Mouse (Mus musculus): ENCODE results near the gene Dyrk1b. TPM values are rescaled to one million over a fixed set of nuclear protein-coding genes. Genes with fewer than 3 reads are reported as not detected.
"Not testable (repeated sequence)": the region's sequence is repeated elsewhere in the genome, so short reads cannot be mapped to it uniquely, and the experiment has no call there.

The Dyrk1b gene
- 11.7 and 17.6 TPM in 2 replicates for polyA plus RNA-seq (2012; rRNA removed)

GRCm38 (mm10) chr7:28179228-28179627 lies at the start of gene Dyrk1b:
Gene Dyrk1b, plus strand, starts transcription at chr7:28179469.
- DNase-seq (ENCODE audit: low spot score) = peak; percentile 96

- DNase-seq (ENCODE audit: low spot score) = no peak
Measured at GRCm38 (mm10) chr7:28137613-28138012, 41.7 kb upstream of the Dyrk1b start.

- DNase-seq (ENCODE audit: low spot score) = peak; percentile 59
Measured at GRCm38 (mm10) chr7:28148263-28148662, 31.0 kb upstream of the Dyrk1b start.

GRCm38 (mm10) chr7:28149841-28150240 lies 29.4 kb upstream of the Dyrk1b start:
- no peak for DNase-seq (ENCODE audit: low spot score)

- no peak for DNase-seq (ENCODE audit: low spot score)
Measured at GRCm38 (mm10) chr7:28151584-28152221, 27.6 kb upstream of the Dyrk1b start.

- not testable (repeated sequence) for DNase-seq (ENCODE audit: low spot score)
Measured at GRCm38 (mm10) chr7:28153595-28153994, 25.7 kb upstream of the Dyrk1b start.

GRCm38 (mm10) chr7:28159292-28159691 lies 20.0 kb upstream of the Dyrk1b start:
- DNase-seq (ENCODE audit: low spot score) = no peak

- no peak for DNase-seq (ENCODE audit: low spot score)
Measured at GRCm38 (mm10) chr7:28159893-28160292, 19.4 kb upstream of the Dyrk1b start.

GRCm38 (mm10) chr7:28161163-28161749 lies 18.0 kb upstream of the Dyrk1b start:
- no peak for DNase-seq (ENCODE audit: low spot score)

GRCm38 (mm10) chr7:28165406-28165805 lies 13.9 kb upstream of the Dyrk1b start:
- DNase-seq (ENCODE audit: low spot score) = no peak

GRCm38 (mm10) chr7:28168320-28169115 lies 10.8 kb upstream of the Dyrk1b start:
- peak; percentile 29 for DNase-seq (ENCODE audit: low spot score)

GRCm38 (mm10) chr7:28169489-28170422 lies 9.5 kb upstream of the Dyrk1b start, which contains the start of gene Fbl:
Gene Fbl, plus strand, starts transcription at chr7:28169710.
- peak; percentile 74 for DNase-seq (ENCODE audit: low spot score)

GRCm38 (mm10) chr7:28175358-28175757 lies 3.9 kb upstream of the Dyrk1b start:
- DNase-seq (ENCODE audit: low spot score) = no peak

GRCm38 (mm10) chr7:28179741-28180377 lies 590 bp downstream of the Dyrk1b start:
- peak; percentile 75 for DNase-seq (ENCODE audit: low spot score)

GRCm38 (mm10) chr7:28180890-28181289 lies 1.6 kb downstream of the Dyrk1b start:
- no peak for DNase-seq (ENCODE audit: low spot score)

GRCm38 (mm10) chr7:28181376-28181775 lies 2.1 kb downstream of the Dyrk1b start:
- no peak for DNase-seq (ENCODE audit: low spot score)

GRCm38 (mm10) chr7:28182320-28182719 lies 3.1 kb downstream of the Dyrk1b start:
- no peak for DNase-seq (ENCODE audit: low spot score)

- DNase-seq (ENCODE audit: low spot score) = no peak
Measured at GRCm38 (mm10) chr7:28185884-28186283, 6.6 kb downstream of the Dyrk1b start.

- no peak for DNase-seq (ENCODE audit: low spot score)
Measured at GRCm38 (mm10) chr7:28186631-28187030, 7.4 kb downstream of the Dyrk1b start.

GRCm38 (mm10) chr7:28191489-28191888 lies 12.2 kb downstream of the Dyrk1b start:
- no peak for DNase-seq (ENCODE audit: low spot score)

GRCm38 (mm10) chr7:28191903-28192302 lies 12.6 kb downstream of the Dyrk1b start:
- no peak for DNase-seq (ENCODE audit: low spot score)

Data from urinary bladder, adult 2 months (tissue).